Mouse (Mus musculus): Measurements from ENCODE around the gene Max. TPM values are rescaled to one million over a fixed set of nuclear protein-coding genes. Genes with fewer than 3 reads are reported as not detected.
A peak's percentile ranks its signal among the peaks of the same experiment; 100 is the strongest.

The Max gene
- polyA plus RNA-seq, 1 experiment from 2014 or later, result 33.7 TPM

DNA sequence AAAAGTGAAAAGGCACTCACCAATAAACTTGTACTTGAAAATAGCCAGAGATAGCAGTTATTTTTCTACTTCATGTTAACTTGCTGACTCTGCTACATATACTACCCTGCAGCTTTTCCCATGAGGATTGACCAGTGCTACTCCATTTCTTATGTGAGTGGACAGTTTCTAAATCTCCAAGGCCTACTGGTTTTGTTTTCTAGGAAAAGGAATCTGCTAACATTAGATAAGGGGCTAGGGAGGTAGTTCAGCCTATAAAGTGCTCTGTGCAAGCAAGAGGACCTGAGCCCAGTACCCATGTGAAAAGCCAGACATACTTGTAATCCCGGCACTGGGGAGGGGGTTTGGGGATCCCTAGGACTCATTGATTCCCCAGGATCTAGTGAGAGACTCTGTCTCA is 55.7 kb downstream of the Max start:
- Histone ChIP-seq H3K27ac (replicated peaks; ENCODE audit: low read depth, low read length) (no peak overlapping the region), H3K4me3 (ENCODE audit: low read depth, low read length) (no peak overlapping the region), H3K9me3 (ENCODE audit: control insufficient read depth, low read length) (no peaks in the 10 kb centered on the region), H3K9ac (ENCODE audit: low read length) (no peak overlapping the region), H3K27me3 (ENCODE audit: control insufficient read depth, insufficient read depth, low read length) (no peaks in the 10 kb centered on the region), H3K36me3 (ENCODE audit: control insufficient read depth, insufficient read depth, low read length) (peaks cover under 1% of the 10 kb centered on the region; the same call in 1 of the 2 replicates), H3K4me2 (ENCODE audit: low read depth, severe bottlenecking) (no peak overlapping the region), H3K4me1 (ENCODE audit: control insufficient read depth, insufficient read depth, low read length) (no peaks in the 10 kb centered on the region)
- DNase-seq (ENCODE audit: low spot score) (no peak), ATAC-seq (ENCODE audit: insufficient number of reproducible peaks, low FRiP score, low TSS enrichment, low read depth) (no peak)
- WGBS, result 74% methylated on average over 1 of the region's 1 CpGs

DNA sequence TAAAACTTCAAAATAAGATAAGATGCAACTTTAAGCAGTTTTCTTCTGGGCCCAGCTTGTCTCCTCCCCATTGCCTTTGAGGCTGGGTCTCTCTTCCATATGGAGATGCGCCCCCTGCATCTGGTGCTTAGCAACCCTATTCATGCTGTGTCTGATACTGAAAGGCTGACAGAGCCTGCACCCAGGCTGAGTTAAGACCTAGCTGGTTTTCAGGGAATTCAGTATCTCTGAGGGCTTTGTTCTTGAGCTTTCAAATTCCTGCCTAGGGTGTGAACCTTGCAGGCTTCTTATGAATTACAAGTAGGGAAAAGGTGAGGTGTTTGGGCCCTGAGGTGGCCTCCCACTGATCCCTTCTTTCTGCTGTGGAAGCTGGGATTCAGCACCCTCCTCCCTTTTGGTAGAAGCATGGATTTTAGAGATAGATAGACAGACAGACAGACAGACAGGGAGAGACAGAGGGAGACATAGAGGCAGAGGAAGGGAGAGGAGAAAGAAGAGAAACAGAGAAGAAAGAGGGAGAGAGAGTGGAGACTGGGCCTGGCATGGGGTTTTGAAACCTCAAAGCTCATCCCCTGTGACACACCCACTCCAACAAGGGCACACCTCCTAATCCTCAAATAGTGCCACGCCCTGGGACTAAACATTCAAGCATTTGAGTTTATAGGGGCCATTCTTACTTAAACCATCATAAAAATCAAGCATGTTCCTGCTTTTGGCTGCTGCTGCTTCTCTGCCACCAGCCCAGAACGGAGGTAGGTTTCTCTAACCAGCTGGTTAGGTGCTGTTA is 60.3 kb downstream of the Max start:
- WGBS, result 74% methylated on average over 3 of the region's 3 CpGs
- Histone ChIP-seq H3K36me3 (ENCODE audit: control insufficient read depth, insufficient read depth, low read length) (peaks cover 2% of the 10 kb centered on the region; the same call in 1 of the 2 replicates), H3K27me3 (ENCODE audit: control insufficient read depth, insufficient read depth, low read length) (no peaks in the 10 kb centered on the region), H3K27ac (replicated peaks; ENCODE audit: low read depth, low read length) (no peak overlapping the region), H3K9ac (ENCODE audit: low read length) (no peak overlapping the region), H3K4me1 (ENCODE audit: control insufficient read depth, insufficient read depth, low read length) (no peaks in the 10 kb centered on the region), H3K4me3 (ENCODE audit: low read depth, low read length) (no peak overlapping the region), H3K9me3 (ENCODE audit: control insufficient read depth, low read length) (no peaks in the 10 kb centered on the region), H3K4me2 (ENCODE audit: low read depth, severe bottlenecking) (no peak overlapping the region)
- ATAC-seq (ENCODE audit: insufficient number of reproducible peaks, low FRiP score, low TSS enrichment, low read depth) (no peak), DNase-seq (ENCODE audit: low spot score) (no peak)

DNA sequence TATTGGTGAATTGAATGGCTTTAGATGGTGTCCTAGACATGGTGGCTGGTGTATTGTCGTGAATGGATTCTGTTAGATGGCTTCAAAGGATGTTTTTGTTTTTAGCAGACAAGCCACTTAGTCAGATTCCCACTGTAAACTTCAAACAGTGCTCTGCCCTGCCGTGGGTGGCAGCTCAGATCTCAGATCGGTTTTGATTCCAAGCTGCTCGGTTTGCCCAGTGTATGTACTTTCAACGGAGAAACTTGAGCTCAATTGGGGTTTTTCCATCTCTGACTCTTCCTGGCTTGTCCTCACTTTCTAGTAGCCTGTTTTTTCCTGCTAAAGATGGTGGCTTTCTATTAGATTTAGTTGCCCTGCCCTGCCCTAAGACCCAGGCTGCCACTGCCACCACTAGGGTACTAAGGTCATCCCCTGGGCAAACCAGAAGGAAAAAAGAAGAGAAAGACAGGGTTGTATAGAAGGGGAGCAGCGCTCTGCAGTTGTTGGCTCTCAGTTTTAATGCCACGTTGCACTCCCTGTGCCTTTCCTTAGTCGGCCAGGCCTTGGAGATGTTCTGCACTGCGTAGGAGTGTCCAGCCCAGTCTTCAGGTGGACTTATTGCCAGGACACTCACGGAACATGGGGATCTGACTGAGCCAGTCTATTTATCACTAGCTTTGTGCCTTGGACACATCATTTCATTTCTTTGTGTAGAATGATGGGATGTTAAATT is 62.6 kb downstream of the Max start:
- 88% methylated on average over 10 of the region's 10 CpGs for WGBS
- Histone ChIP-seq H3K4me3 (ENCODE audit: low read depth, low read length) (no peak overlapping the region), H3K27me3 (ENCODE audit: control insufficient read depth, insufficient read depth, low read length) (no peaks in the 10 kb centered on the region), H3K36me3 (ENCODE audit: control insufficient read depth, insufficient read depth, low read length) (peaks cover 2% of the 10 kb centered on the region; the same call in 1 of the 2 replicates), H3K9ac (ENCODE audit: low read length) (no peak overlapping the region), H3K4me2 (ENCODE audit: low read depth, severe bottlenecking) (no peak overlapping the region), H3K27ac (replicated peaks; ENCODE audit: low read depth, low read length) (no peak overlapping the region), H3K4me1 (ENCODE audit: control insufficient read depth, insufficient read depth, low read length) (no peaks in the 10 kb centered on the region), H3K9me3 (ENCODE audit: control insufficient read depth, low read length) (no peaks in the 10 kb centered on the region)
- no peak for ATAC-seq (ENCODE audit: insufficient number of reproducible peaks, low FRiP score, low TSS enrichment, low read depth)
- no peak for DNase-seq (ENCODE audit: low spot score)

DNA sequence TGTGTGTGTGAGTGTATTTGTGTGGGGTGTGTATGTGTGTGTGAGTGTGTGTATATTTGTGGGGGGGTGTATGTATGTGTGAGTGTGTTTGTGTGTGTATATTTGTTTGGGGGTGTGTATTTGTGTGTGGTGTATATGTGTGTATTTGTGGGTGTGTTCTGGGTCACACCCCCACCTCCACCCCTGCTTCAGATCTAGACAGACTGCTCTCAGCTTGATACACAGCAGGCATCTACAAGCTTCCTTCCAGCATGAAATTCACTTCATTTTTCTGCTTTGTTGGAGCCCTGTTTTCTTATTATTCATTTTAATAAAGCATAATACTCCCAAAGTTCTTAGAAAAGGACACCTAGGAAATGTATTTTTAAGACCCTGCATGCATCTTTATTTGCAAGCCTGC is 63.9 kb downstream of the Max start:
- Histone ChIP-seq H3K36me3 (ENCODE audit: control insufficient read depth, insufficient read depth, low read length) (peaks cover 2% of the 10 kb centered on the region; the same call in 1 of the 2 replicates), H3K4me2 (ENCODE audit: low read depth, severe bottlenecking) (no peak overlapping the region), H3K9me3 (ENCODE audit: control insufficient read depth, low read length) (no peaks in the 10 kb centered on the region), H3K9ac (ENCODE audit: low read length) (no peak overlapping the region), H3K27ac (replicated peaks; ENCODE audit: low read depth, low read length) (no peak overlapping the region), H3K4me1 (ENCODE audit: control insufficient read depth, insufficient read depth, low read length) (no peaks in the 10 kb centered on the region), H3K27me3 (ENCODE audit: control insufficient read depth, insufficient read depth, low read length) (no peaks in the 10 kb centered on the region), H3K4me3 (ENCODE audit: low read depth, low read length) (no peak overlapping the region)
- ATAC-seq (ENCODE audit: insufficient number of reproducible peaks, low FRiP score, low TSS enrichment, low read depth) (no peak), DNase-seq (ENCODE audit: low spot score) (no peak)

DNA sequence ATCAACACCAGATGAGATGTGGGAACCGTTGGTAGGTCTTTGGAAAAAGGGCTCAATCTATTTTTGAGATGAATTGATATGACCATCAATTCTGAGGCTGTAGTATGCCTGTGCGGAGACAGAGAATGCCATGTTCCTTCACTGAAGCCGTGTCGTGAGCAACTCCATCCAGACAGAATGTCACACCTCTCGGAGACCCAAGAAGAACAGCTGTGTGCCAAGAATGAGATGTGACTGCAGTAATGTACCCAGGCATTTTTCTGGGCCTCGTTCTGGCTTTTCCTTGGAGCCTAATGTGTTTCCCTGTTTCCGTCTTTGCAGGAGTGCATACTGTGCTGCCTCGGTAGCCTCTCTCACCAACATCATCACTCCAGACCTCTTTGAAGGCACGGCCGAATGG is 65.0 kb downstream of the Max start:
- H3K27me3 ChIP-seq (ENCODE audit: control insufficient read depth, insufficient read depth, low read length), result no peaks in the 10 kb centered on the region
- H3K9ac ChIP-seq (ENCODE audit: low read length), result no peak overlapping the region
- 74% methylated on average over 10 of the region's 10 CpGs for WGBS
- H3K9me3 ChIP-seq (ENCODE audit: control insufficient read depth, low read length), result no peaks in the 10 kb centered on the region
- ATAC-seq (ENCODE audit: insufficient number of reproducible peaks, low FRiP score, low TSS enrichment, low read depth) (no peak), DNase-seq (ENCODE audit: low spot score) (no peak)
- no peak overlapping the region for H3K27ac ChIP-seq (replicated peaks; ENCODE audit: low read depth, low read length)
- no peaks in the 10 kb centered on the region for H3K4me1 ChIP-seq (ENCODE audit: control insufficient read depth, insufficient read depth, low read length)
- no peak overlapping the region for H3K4me2 ChIP-seq (ENCODE audit: low read depth, severe bottlenecking)
- H3K4me3 ChIP-seq (ENCODE audit: low read depth, low read length), result no peak overlapping the region
- H3K36me3 ChIP-seq (ENCODE audit: control insufficient read depth, insufficient read depth, low read length), result peaks cover 2% of the 10 kb centered on the region; the same call in 1 of the 2 replicates

DNA sequence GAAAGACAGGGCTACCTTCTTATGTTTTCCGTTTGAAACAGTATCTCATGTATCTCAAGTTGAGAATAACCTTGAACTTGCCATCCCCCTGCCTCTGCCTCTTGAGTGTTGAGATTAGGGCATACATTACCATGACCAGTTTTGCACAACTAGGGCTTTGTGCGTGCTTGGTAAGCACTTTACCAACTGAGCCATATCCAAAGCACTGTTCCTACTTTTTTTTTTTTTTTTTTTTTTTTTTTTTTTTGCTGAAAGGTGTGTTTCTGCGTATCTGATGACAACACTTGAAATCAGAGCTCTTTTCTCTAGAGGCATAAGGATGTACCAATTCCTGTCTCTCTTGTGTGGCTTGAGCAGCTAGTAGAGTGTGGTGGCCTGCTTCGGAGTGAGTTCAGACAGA is 65.4 kb downstream of the Max start:
- 93% methylated on average over 4 of the region's 4 CpGs for WGBS
- Histone ChIP-seq H3K4me1 (ENCODE audit: control insufficient read depth, insufficient read depth, low read length) (no peaks in the 10 kb centered on the region), H3K9me3 (ENCODE audit: control insufficient read depth, low read length) (no peaks in the 10 kb centered on the region), H3K27ac (replicated peaks; ENCODE audit: low read depth, low read length) (no peak overlapping the region), H3K36me3 (ENCODE audit: control insufficient read depth, insufficient read depth, low read length) (peaks cover 5% of the 10 kb centered on the region; the same call in 1 of the 2 replicates), H3K4me3 (ENCODE audit: low read depth, low read length) (no peak overlapping the region), H3K27me3 (ENCODE audit: control insufficient read depth, insufficient read depth, low read length) (no peaks in the 10 kb centered on the region), H3K9ac (ENCODE audit: low read length) (no peak overlapping the region), H3K4me2 (ENCODE audit: low read depth, severe bottlenecking) (no peak overlapping the region)
- ATAC-seq (ENCODE audit: insufficient number of reproducible peaks, low FRiP score, low TSS enrichment, low read depth), result no peak
- DNase-seq (ENCODE audit: low spot score), result no peak

DNA sequence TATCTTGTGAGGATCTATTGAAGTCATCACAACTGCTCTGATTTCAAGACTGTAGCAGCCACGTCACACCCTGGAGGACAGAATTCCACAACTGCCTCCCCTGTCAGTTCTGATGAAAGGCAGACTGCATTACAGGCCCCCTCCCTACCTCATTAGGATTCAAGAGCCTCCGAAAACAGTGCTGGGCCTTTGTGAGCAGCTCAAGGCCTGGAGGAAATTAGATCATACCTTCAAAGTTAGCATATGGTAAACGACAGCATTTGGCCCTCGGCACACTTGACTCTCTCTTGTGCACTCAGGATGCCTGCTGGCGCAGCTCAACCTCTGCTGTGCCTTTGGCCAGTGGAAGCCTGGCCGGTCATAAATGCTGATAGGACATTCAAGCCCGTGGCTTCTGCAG is 66.2 kb downstream of the Max start:
- Histone ChIP-seq H3K36me3 (ENCODE audit: control insufficient read depth, insufficient read depth, low read length) (peaks cover 3% of the 10 kb centered on the region; the same call in 1 of the 2 replicates), H3K27ac (replicated peaks; ENCODE audit: low read depth, low read length) (no peak overlapping the region), H3K9ac (ENCODE audit: low read length) (no peak overlapping the region), H3K9me3 (ENCODE audit: control insufficient read depth, low read length) (no peaks in the 10 kb centered on the region), H3K4me1 (ENCODE audit: control insufficient read depth, insufficient read depth, low read length) (no peaks in the 10 kb centered on the region), H3K27me3 (ENCODE audit: control insufficient read depth, insufficient read depth, low read length) (no peaks in the 10 kb centered on the region), H3K4me3 (ENCODE audit: low read depth, low read length) (no peak overlapping the region), H3K4me2 (ENCODE audit: low read depth, severe bottlenecking) (no peak overlapping the region)
- ATAC-seq (ENCODE audit: insufficient number of reproducible peaks, low FRiP score, low TSS enrichment, low read depth) (peak; percentile 47; the same call in 1 of the 2 replicates), DNase-seq (ENCODE audit: low spot score) (peak; percentile 43)
- WGBS, result 27% methylated on average over 7 of the region's 7 CpGs

DNA sequence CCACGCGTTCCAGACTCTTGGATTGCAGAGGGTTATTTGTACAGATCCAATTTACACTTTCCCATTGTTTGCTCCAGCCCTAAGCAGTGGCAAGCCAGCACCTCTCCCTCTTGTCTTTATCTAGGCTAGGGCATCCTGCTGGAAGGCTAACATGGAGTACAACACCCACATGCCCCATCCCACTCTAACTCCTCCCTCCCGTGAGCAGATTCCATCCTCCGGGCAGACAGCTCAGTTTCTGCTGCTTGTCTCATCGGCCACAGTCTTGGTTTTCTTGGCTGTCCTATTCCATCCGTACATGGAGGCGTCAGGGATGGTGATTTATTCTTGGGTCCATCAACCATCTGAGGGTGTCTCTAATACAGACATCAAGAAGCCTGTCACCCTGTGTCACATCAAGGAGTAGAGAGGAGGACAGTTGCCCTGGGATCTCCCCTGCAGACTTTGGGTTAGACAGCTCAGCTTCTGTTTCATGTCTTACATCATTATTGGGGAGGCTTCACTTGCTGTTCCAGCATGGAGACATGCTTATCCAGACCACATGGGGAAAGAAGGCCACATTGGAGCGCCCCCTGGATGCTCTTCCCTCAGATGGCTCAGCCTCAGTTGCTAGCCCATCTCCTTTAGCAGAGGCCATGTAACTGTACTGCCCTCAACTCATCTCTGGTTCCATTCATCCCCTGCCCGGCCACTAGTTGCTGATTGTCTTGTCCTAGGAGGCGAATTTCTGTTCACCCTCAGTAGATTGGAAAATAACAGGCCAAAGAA is 67.0 kb downstream of the Max start:
- ATAC-seq (ENCODE audit: insufficient number of reproducible peaks, low FRiP score, low TSS enrichment, low read depth) (no peak), DNase-seq (ENCODE audit: low spot score) (no peak)
- no peak overlapping the region for H3K27ac ChIP-seq (replicated peaks; ENCODE audit: low read depth, low read length)
- no peak overlapping the region for H3K4me2 ChIP-seq (ENCODE audit: low read depth, severe bottlenecking)
- no peak overlapping the region for H3K9ac ChIP-seq (ENCODE audit: low read length)
- peaks cover 3% of the 10 kb centered on the region; the same call in 1 of the 2 replicates for H3K36me3 ChIP-seq (ENCODE audit: control insufficient read depth, insufficient read depth, low read length)
- no peaks in the 10 kb centered on the region for H3K9me3 ChIP-seq (ENCODE audit: control insufficient read depth, low read length)
- no peak overlapping the region for H3K4me3 ChIP-seq (ENCODE audit: low read depth, low read length)
- H3K4me1 ChIP-seq (ENCODE audit: control insufficient read depth, insufficient read depth, low read length), result no peaks in the 10 kb centered on the region
- H3K27me3 ChIP-seq (ENCODE audit: control insufficient read depth, insufficient read depth, low read length), result no peaks in the 10 kb centered on the region
- 80% methylated on average over 10 of the region's 10 CpGs for WGBS

Measured in limb, embryonic 11.5 days (tissue).